Mouse (Mus musculus): ENCODE measurements around the gene Arhgdia. TPM values are rescaled to one million over a fixed set of nuclear protein-coding genes. Genes with fewer than 3 reads are reported as not detected.
A peak's percentile ranks its signal among the peaks of the same experiment; 100 is the strongest.

Arhgdia gene
- total RNA-seq, 1 experiment, result 253 TPM

DNA sequence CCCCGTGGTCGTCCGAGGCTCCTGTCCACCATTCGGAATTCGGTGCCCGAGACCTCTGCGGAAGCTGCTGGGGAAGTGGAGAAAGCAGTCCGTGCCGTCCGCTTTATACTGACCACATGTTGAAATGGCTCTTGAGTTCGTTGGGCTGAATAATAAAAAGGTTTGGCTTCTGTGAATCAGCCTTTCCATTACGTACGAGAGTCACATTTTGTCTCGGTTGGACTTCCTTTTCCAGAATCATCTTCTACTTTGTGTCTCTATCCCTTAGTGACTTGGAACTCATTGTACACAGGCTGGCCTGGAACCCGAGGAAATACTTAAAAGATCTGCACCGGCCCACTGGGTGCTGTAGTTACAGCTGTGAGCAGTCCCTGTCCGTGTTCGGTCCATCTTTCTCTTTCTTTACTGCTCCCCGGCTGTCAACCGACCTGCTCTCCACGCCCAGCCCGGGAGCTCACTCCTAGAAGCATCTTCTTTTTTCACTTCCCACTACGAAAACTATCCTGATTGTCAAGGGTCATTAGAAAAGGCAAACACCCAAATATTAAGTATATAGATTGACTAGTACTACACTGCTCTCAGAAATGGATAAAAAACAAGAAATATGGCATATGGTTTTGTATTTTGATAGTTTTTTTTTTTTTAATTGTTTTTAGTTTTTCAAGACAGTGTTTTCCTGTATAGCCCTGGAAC lies 7.7 kb downstream of the Arhgdia start:
- peak overlapping the region; percentile 87 for H3K27ac ChIP-seq (ENCODE audit: insufficient read depth, low read depth, low read length, poor library complexity, severe bottlenecking)
- DNase-seq (ENCODE audit: low read depth, low spot score), result no peak
- TF ChIP-seq ZNF384 (IDR thresholded peaks at IDR 0.05; ENCODE audit: low read depth, low read length) (no peak), HCFC1 (IDR thresholded peaks at IDR 0.05; ENCODE audit: borderline replicate concordance, insufficient read depth, low read length) (no peak), MAFK (IDR thresholded peaks at IDR 0.05; ENCODE audit: insufficient read depth, low read depth, low read length) (no peak), CHD2 (IDR thresholded peaks at IDR 0.05; ENCODE audit: low read depth, low read length) (no peak), ZC3H11A (IDR thresholded peaks at IDR 0.05; ENCODE audit: borderline replicate concordance, low read depth, low read length) (no peak)

GRCm38 (mm10) chr11:120572752-120573584 lies 8.5 kb downstream of the Arhgdia start, which contains the start of gene P4hb:
P4hb (minus strand) TSS chr11:120573253.
- H3K27ac ChIP-seq (ENCODE audit: insufficient read depth, low read depth, low read length, poor library complexity, severe bottlenecking), result peak within 1 kb of the TSS; percentile 87
- H3K9ac ChIP-seq (ENCODE audit: insufficient read depth, low read depth, low read length, poor library complexity, severe bottlenecking), result peak within 1 kb of the TSS; percentile 93
- H3K4me1 ChIP-seq (ENCODE audit: control insufficient read depth in 2 of 2, insufficient read depth in 2 of 2, low read length in 2 of 2, poor library complexity in 1 of 2), result peaks cover 1 to 6% of the 10 kb centered on the region in 2 experiments; a peak in 2 of 4 replicates
- H3K36me3 ChIP-seq (ENCODE audit: control insufficient read depth, insufficient read depth, low read length, poor library complexity, severe bottlenecking), result peaks cover 31% of the 10 kb centered on the region
- DNase-seq (ENCODE audit: low read depth, low spot score), result peak; percentile 98
- TF ChIP-seq MAFK (IDR thresholded peaks at IDR 0.05; ENCODE audit: insufficient read depth, low read depth, low read length) (no peak), ZC3H11A (IDR thresholded peaks at IDR 0.05; ENCODE audit: borderline replicate concordance, low read depth, low read length) (no peak), CHD2 (IDR thresholded peaks at IDR 0.05; ENCODE audit: low read depth, low read length) (peak; percentile 60), ZNF384 (IDR thresholded peaks at IDR 0.05; ENCODE audit: low read depth, low read length) (no peak), HCFC1 (IDR thresholded peaks at IDR 0.05; ENCODE audit: borderline replicate concordance, insufficient read depth, low read length) (0 out of 2 replicates have a peak, but pooled peaks have one; percentile 40)
- H3K4me3 ChIP-seq (ENCODE audit: insufficient read depth in 1 of 2, low read depth in 1 of 2, low read length in 2 of 2, poor library complexity in 1 of 2, severe bottlenecking in 1 of 2), result peak within 1 kb of the TSS; percentile 76 to 85
- in situ Hi-C loops (cut with MboI; ENCODE audit: low sequenced_read_pairs in 2 of 2, unreplicated experiment in 2 of 2), result no loop called here
- no peaks in the 10 kb centered on the region for H3K9me3 ChIP-seq (ENCODE audit: control insufficient read depth, insufficient read depth, low read depth, low read length)

More for the DNA sequence above, 7.7 kb downstream of the Arhgdia start:
- in situ Hi-C loops (cut with MboI; ENCODE audit: low sequenced_read_pairs in 2 of 2, unreplicated experiment in 2 of 2), result no loop called here
- peak overlapping the region; percentile 76 to 85 for H3K4me3 ChIP-seq (ENCODE audit: insufficient read depth in 1 of 2, low read depth in 1 of 2, low read length in 2 of 2, poor library complexity in 1 of 2, severe bottlenecking in 1 of 2)
- peak overlapping the region; percentile 93 for H3K9ac ChIP-seq (ENCODE audit: insufficient read depth, low read depth, low read length, poor library complexity, severe bottlenecking)
- peaks cover 1 to 12% of the 10 kb centered on the region in 2 experiments; a peak in 2 of 4 replicates for H3K4me1 ChIP-seq (ENCODE audit: control insufficient read depth in 2 of 2, insufficient read depth in 2 of 2, low read length in 2 of 2, poor library complexity in 1 of 2)
- H3K36me3 ChIP-seq (ENCODE audit: control insufficient read depth, insufficient read depth, low read length, poor library complexity, severe bottlenecking), result peaks cover 31% of the 10 kb centered on the region
- no peaks in the 10 kb centered on the region for H3K9me3 ChIP-seq (ENCODE audit: control insufficient read depth, insufficient read depth, low read depth, low read length)

DNA sequence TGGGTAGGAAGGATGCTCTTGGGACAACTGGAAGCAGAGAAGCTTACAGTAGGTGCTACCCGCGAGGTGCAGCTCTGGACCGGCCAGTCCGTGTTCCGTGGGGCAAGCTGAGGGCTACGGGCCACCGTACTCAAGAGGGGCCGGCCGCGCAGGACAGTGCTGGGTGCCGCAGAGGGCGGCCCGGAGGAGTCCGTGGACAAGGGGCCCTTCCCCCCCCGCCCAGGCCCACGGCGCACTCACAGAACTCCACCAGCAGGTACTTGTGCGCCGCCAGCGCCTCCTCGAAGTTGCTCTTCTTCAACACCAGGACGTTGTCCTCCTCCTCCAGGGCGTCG lies 9.0 kb downstream of the Arhgdia start:
- Histone ChIP-seq H3K4me1 (ENCODE audit: control insufficient read depth in 2 of 2, insufficient read depth in 2 of 2, low read length in 2 of 2, poor library complexity in 1 of 2) (peaks cover 1 to 5% of the 10 kb centered on the region in 2 experiments; a peak in 2 of 4 replicates), H3K27ac (ENCODE audit: insufficient read depth, low read depth, low read length, poor library complexity, severe bottlenecking) (peak overlapping the region; percentile 55; the same call in 1 of the 2 replicates), H3K9me3 (ENCODE audit: control insufficient read depth, insufficient read depth, low read depth, low read length) (no peaks in the 10 kb centered on the region), H3K9ac (ENCODE audit: insufficient read depth, low read depth, low read length, poor library complexity, severe bottlenecking) (peak overlapping the region; percentile 87), H3K36me3 (ENCODE audit: control insufficient read depth, insufficient read depth, low read length, poor library complexity, severe bottlenecking) (peaks cover 31% of the 10 kb centered on the region), H3K4me3 (ENCODE audit: insufficient read depth in 1 of 2, low read depth in 1 of 2, low read length in 2 of 2, poor library complexity in 1 of 2, severe bottlenecking in 1 of 2) (peak overlapping the region; percentile 76 to 85)
- TF ChIP-seq HCFC1 (IDR thresholded peaks at IDR 0.05; ENCODE audit: borderline replicate concordance, insufficient read depth, low read length), result no peak
- TF ChIP-seq CHD2 (IDR thresholded peaks at IDR 0.05; ENCODE audit: low read depth, low read length), result no peak
- TF ChIP-seq ZNF384 (IDR thresholded peaks at IDR 0.05; ENCODE audit: low read depth, low read length), result no peak
- no peak for TF ChIP-seq ZC3H11A (IDR thresholded peaks at IDR 0.05; ENCODE audit: borderline replicate concordance, low read depth, low read length)
- no peak for TF ChIP-seq MAFK (IDR thresholded peaks at IDR 0.05; ENCODE audit: insufficient read depth, low read depth, low read length)
- no peak for DNase-seq (ENCODE audit: low read depth, low spot score)
- in situ Hi-C loops (cut with MboI; ENCODE audit: low sequenced_read_pairs in 2 of 2, unreplicated experiment in 2 of 2), result no loop called here

DNA sequence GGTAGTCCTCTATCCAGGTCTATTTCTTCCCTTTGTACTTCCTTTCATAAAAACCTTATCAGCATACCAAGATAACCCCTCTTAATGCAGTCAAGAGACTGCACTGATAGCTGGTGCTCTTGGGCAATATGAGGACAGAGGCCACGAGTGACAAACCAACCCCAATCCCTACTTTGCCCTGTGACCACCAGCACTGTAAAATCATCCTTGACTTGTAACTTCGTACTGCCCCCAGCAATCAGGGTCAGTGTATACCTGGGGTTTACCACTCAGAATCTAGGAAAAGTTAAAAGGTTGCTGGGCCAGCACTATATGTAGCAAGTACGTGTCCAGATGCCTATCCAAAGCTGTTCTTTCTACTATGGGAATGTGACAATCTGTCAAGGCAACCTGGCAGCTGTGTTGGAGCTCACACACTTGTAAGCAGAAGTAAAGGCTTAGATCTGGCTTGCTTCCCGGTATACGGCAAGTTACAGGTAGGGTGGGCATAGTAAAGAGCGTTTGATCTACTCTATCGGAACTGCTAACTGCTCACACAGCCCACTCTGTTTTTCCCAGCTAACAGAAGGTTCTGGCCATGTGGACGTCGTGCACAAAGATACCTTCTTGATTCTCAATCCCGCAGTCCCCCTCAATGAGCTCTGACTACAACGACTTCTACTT lies 9.5 kb downstream of the Arhgdia start:
- no peak for TF ChIP-seq ZNF384 (IDR thresholded peaks at IDR 0.05; ENCODE audit: low read depth, low read length)
- no peak for TF ChIP-seq ZC3H11A (IDR thresholded peaks at IDR 0.05; ENCODE audit: borderline replicate concordance, low read depth, low read length)
- no peak for TF ChIP-seq HCFC1 (IDR thresholded peaks at IDR 0.05; ENCODE audit: borderline replicate concordance, insufficient read depth, low read length)
- TF ChIP-seq CHD2 (IDR thresholded peaks at IDR 0.05; ENCODE audit: low read depth, low read length), result no peak
- no peak for TF ChIP-seq MAFK (IDR thresholded peaks at IDR 0.05; ENCODE audit: insufficient read depth, low read depth, low read length)
- H3K9me3 ChIP-seq (ENCODE audit: control insufficient read depth, insufficient read depth, low read depth, low read length), result no peaks in the 10 kb centered on the region
- in situ Hi-C loops (cut with MboI; ENCODE audit: low sequenced_read_pairs in 2 of 2, unreplicated experiment in 2 of 2), result no loop called here
- no peak for DNase-seq (ENCODE audit: low read depth, low spot score)
- peaks cover 1 to 5% of the 10 kb centered on the region in 2 experiments; a peak in 2 of 4 replicates for H3K4me1 ChIP-seq (ENCODE audit: control insufficient read depth in 2 of 2, insufficient read depth in 2 of 2, low read length in 2 of 2, poor library complexity in 1 of 2)
- H3K36me3 ChIP-seq (ENCODE audit: control insufficient read depth, insufficient read depth, low read length, poor library complexity, severe bottlenecking), result peaks cover 34% of the 10 kb centered on the region
- H3K9ac ChIP-seq (ENCODE audit: insufficient read depth, low read depth, low read length, poor library complexity, severe bottlenecking), result peak overlapping the region; percentile 87
- peak overlapping the region; percentile 76 to 85 for H3K4me3 ChIP-seq (ENCODE audit: insufficient read depth in 1 of 2, low read depth in 1 of 2, low read length in 2 of 2, poor library complexity in 1 of 2, severe bottlenecking in 1 of 2)
- no peak overlapping the region for H3K27ac ChIP-seq (ENCODE audit: insufficient read depth, low read depth, low read length, poor library complexity, severe bottlenecking)

All from ES-E14 (cell line).